Mouse (Mus musculus) CD4-positive naive resting alpha-beta T cell, adult 57 days (primary cell): ENCODE data around the gene Sbsn. TPM values are rescaled to one million over a fixed set of nuclear protein-coding genes. Genes with fewer than 3 reads are reported as not detected.

Experiments used
- total RNA-seq: library from RNA; stranded (reverse); gene quantifications from one replicate; pipeline ENCODE4 v1.2.4, GENCODE M21; 2023

Gene Sbsn
- total RNA-seq, result 4.5 TPM

GRCm38 (mm10) chr7:30751086-30751669 is at the start of gene Sbsn:
TSS of gene Sbsn (plus strand) at chr7:30751471.

GRCm38 (mm10) chr7:30711942-30712341 is 39.3 kb upstream of the Sbsn start, which contains the start of gene Atp4a:
TSS of gene Atp4a (plus strand) at chr7:30712209.

GRCm38 (mm10) chr7:30729396-30730063 is 21.7 kb upstream of the Sbsn start, which contains the start of gene Tmem147:
TSS of gene Tmem147 (minus strand) at chr7:30729540.

GRCm38 (mm10) chr7:30743617-30744016 is 7.7 kb upstream of the Sbsn start, which contains the start of gene Gapdhs:
TSS of gene Gapdhs (minus strand) at chr7:30743681.

GRCm38 (mm10) chr7:30763456-30763855 is 12.2 kb downstream of the Sbsn start, which contains the start of gene Dmkn:
TSS of gene Dmkn (plus strand) at chr7:30763756.

GRCm38 (mm10) chr7:30787377-30788022 is 36.2 kb downstream of the Sbsn start, which contains the start of gene Krtdap:
TSS of gene Krtdap (plus strand) at chr7:30787896.

Other genes starting within 250 kb of the Sbsn start
- gene Arhgap33, start 216.4 kb upstream of the Sbsn start, total RNA-seq, result 4.6 TPM
- gene Hspb6, start 199.3 kb upstream of the Sbsn start, total RNA-seq, result 3.4 TPM
- 13.1 TPM for gene Proser3, start 199.2 kb upstream of the Sbsn start, total RNA-seq
- gene Lin37, start 191.6 kb upstream of the Sbsn start, total RNA-seq, result 46.5 TPM
- gene U2af1l4, start 188.2 kb upstream of the Sbsn start, total RNA-seq, result 83.1 TPM
- gene Gm49396, start 188.1 kb upstream of the Sbsn start, total RNA-seq, result 23.5 TPM
- 116 TPM for gene Psenen, start 187.8 kb upstream of the Sbsn start, total RNA-seq
- 54.7 TPM for gene Igflr1, start 186.0 kb upstream of the Sbsn start, total RNA-seq
- 115 TPM for gene Kmt2b, start 162.7 kb upstream of the Sbsn start, total RNA-seq
- 0.59 TPM for gene Zbtb32, start 152.6 kb upstream of the Sbsn start, total RNA-seq
- gene Upk1a, start 138.6 kb upstream of the Sbsn start, total RNA-seq, result 0.68 TPM
- 196 TPM for gene Cox6b1, start 125.3 kb upstream of the Sbsn start, total RNA-seq
- not detected for gene Etv2, start 115.6 kb upstream of the Sbsn start, total RNA-seq
- 105 TPM for gene Rbm42, start 101.2 kb upstream of the Sbsn start, total RNA-seq
- 22.8 TPM for gene Haus5, start 86.5 kb upstream of the Sbsn start, total RNA-seq
- gene Pmis2, start 79.9 kb upstream of the Sbsn start, total RNA-seq, result not detected
- not detected for gene 2200002J24Rik, start 52.5 kb upstream of the Sbsn start, total RNA-seq
- not detected for gene Atp4a, start 39.3 kb upstream of the Sbsn start, total RNA-seq
- gene Tmem147, start 21.9 kb upstream of the Sbsn start, total RNA-seq, result 41.1 TPM
- gene Gapdhs, start 7.8 kb upstream of the Sbsn start, total RNA-seq, result not detected
- not detected for gene Dmkn, start 12.3 kb downstream of the Sbsn start, total RNA-seq
- not detected for gene Krtdap, start 36.4 kb downstream of the Sbsn start, total RNA-seq
- 0.86 TPM for gene Ffar2, start 72.3 kb downstream of the Sbsn start, total RNA-seq
- gene Ffar3, start 104.7 kb downstream of the Sbsn start, total RNA-seq, result not detected
- 0.30 TPM for gene Ffar1, start 110.1 kb downstream of the Sbsn start, total RNA-seq
- gene Cd22, start 128.9 kb downstream of the Sbsn start, total RNA-seq, result 33.5 TPM
- gene Mag, start 163.4 kb downstream of the Sbsn start, total RNA-seq, result not detected
- not detected for gene Hamp2, start 173.2 kb downstream of the Sbsn start, total RNA-seq
- gene Hamp, start 192.6 kb downstream of the Sbsn start, total RNA-seq, result not detected
- 168 TPM for gene Usf2, start 205.3 kb downstream of the Sbsn start, total RNA-seq
- gene Lsr, start 222.0 kb downstream of the Sbsn start, total RNA-seq, result 2.9 TPM
- not detected for gene Fam187b, start 222.3 kb downstream of the Sbsn start, total RNA-seq